Mouse (Mus musculus) spleen, adult 2 months (tissue): Measurements from ENCODE around the gene Pcx.

Source experiments
- CTCF ChIP-seq: fragments of 200-500 bp; IDR thresholded peaks from 2 replicates; pipeline ENCODE4 v1.5.1; 2011; ENCODE audit warnings: mild to moderate bottlenecking, inconsistent platforms; ENCODE audit not compliant: insufficient read depth, insufficient read length, insufficient replicate concordance; ENCODE audit errors: extremely low read depth
- POLR2A ChIP-seq: fragments of 200-500 bp; IDR thresholded peaks from 2 replicates; pipeline ENCODE4 v1.6.1; 2011; ENCODE audit warnings: low read depth, low read length, inconsistent platforms

GRCm38 (mm10) chr19:4502701-4503100 lies 7.6 kb upstream of the Pcx start:
- TF ChIP-seq CTCF (no peak), POLR2A (no peak)
